26 mouse cellular contexts compared by ENCODE assay signal in the genomic region with DNA sequence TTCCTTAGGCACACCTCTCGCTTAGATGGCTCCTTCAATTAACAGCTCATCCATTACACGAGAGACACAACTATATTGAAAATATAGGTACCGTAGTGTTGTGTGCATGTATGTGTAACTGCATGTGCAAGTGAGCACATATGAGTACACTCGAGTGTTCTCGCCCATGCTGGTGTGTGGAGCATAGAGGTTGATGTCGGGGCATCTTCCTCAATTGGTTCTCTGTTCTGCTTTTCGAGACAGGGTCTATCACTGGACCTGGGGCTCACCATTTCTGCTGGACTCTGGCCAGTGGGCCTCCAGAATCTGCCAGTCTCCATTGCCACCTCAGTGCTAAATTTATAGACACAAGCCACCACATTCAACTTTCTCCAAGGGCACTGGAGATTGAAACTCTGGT. TPM values are rescaled to one million over a fixed set of nuclear protein-coding genes. Genes with fewer than 3 reads are reported as not detected.
"Had no signal": no experiment of that assay in that cellular context is flagged by ENCODE, and none has a peak within 500 bp of the region (broad histone marks: within the 10 kb centered on the region; RNA-seq: fewer than 3 reads in every experiment).

No protein-coding gene starts in this region.

- ATAC-seq: liver, embryonic 12.5 days; liver, postnatal 0 days; lung, postnatal 0 days; midbrain, embryonic 13.5 days; midbrain, embryonic 15.5 days; midbrain, embryonic 16.5 days had no signal

- DNase-seq: left cerebral cortex, postnatal 4 days; liver; liver, embryonic 13.5 days; liver, postnatal 0 days; lung, adult 18-20 months; lung, adult 2 months; lung, embryonic 14.5 days; lung, postnatal 10 days; lung, postnatal 14 days; lung, postnatal 36 days; lung, postnatal 4 days; midbrain, embryonic 14.5 days had no signal

RNA-seq across cellular contexts. Expression of a gene that starts 28.9 kb away (rescaled TPM):
- total RNA-seq: left cerebral cortex, postnatal 10 days; left cerebral cortex, postnatal 14 days; left cerebral cortex, postnatal 25 days; left cerebral cortex, postnatal 36 days; left cerebral cortex, postnatal 4 days; liver, adult 2 months; megakaryocyte progenitor cell, adult 5-6 weeks; megakaryocyte-erythroid progenitor cell, adult 5-6 weeks; midbrain, postnatal 0 days; monocyte, adult 5-6 weeks had no signal

RNA-seq across cellular contexts. Expression of a gene that starts 54.4 kb away (rescaled TPM):
- total RNA-seq: liver, adult 2 months; megakaryocyte progenitor cell, adult 5-6 weeks; megakaryocyte-erythroid progenitor cell, adult 5-6 weeks; midbrain, postnatal 0 days; monocyte, adult 5-6 weeks had no signal
